Mouse (Mus musculus) megakaryocyte, embryonic 14.5 days (primary cell): ENCODE measurements around the gene Dnah9.

Experiments
- FLI1 ChIP-seq: IDR thresholded peaks from 2 replicates; pipeline ENCODE4 v1.6.1; 2012; ENCODE audit warnings: low read length, inconsistent platforms, mixed read lengths
- GATA1 ChIP-seq: IDR thresholded peaks from 3 replicates; pipeline ENCODE4 v1.6.1; 2012; ENCODE audit warnings: mixed read lengths, low read length, inconsistent platforms, borderline replicate concordance

DNA sequence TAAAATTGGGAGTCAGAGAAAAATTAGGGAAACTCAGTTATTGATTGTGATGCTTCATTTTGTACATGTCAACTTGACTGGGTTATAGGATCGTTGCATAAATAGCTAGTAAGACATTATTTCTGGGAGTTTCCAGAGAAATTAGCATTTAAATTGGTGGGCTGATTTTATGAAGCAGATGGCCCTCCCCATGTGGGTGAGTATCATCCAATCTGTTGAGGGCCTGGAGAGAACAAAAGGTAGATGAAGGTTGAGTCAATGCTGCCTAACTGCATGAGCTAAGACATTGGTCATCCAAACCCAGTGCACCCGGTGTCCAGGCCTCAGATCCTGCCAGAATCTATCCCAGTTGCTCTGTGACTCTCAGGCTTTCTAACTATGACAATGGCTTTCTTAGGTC lies 19.8 kb upstream of the Dnah9 start:
- TF ChIP-seq GATA1 (no peak), FLI1 (no peak)
